In genomic region chr2:174263110-174263815, GRCm38 (mm10) we compare ENCODE assay signal across 20 mouse cellular contexts. TPM values are rescaled to one million over a fixed set of nuclear protein-coding genes. Genes with fewer than 3 reads are reported as not detected.
DNase-seq lines count a peak whose midpoint lies in the region; ATAC-seq lines count a peak whose summit lies in the region.
"Had no signal": no experiment of that assay in that cellular context is flagged by ENCODE, and none has a peak within 500 bp of the region (broad histone marks: within the 10 kb centered on the region; RNA-seq: fewer than 3 reads in every experiment).

No protein-coding gene starts in this region.

- H3K4me3 ChIP-seq in heart, embryonic 16.5 days (ENCODE audit: low read length), result no peak overlapping the region
- H3K4me3 ChIP-seq in lung, embryonic 16.5 days (ENCODE audit: low read length), result no peak overlapping the region
- no peak overlapping the region for H3K4me3 ChIP-seq in stomach, embryonic 15.5 days (replicated peaks)
- H3K4me3 ChIP-seq: layer of hippocampus, adult 2 months; left cerebral cortex, adult 2 months; limb, embryonic 12.5 days; liver, embryonic 15.5 days; neural tube, embryonic 13.5 days had no signal

- H3K27ac ChIP-seq in heart, embryonic 16.5 days (ENCODE audit: low read length), result no peak overlapping the region
- H3K27ac ChIP-seq in lung, embryonic 16.5 days (ENCODE audit: low read length), result no peak overlapping the region
- no peak overlapping the region for H3K27ac ChIP-seq in stomach, embryonic 15.5 days
- H3K27ac ChIP-seq: kidney, postnatal 0 days; layer of hippocampus, adult 2 months; left cerebral cortex, adult 2 months; limb, embryonic 12.5 days; liver, embryonic 15.5 days; neural tube, embryonic 13.5 days had no signal

- WGBS in heart, embryonic 16.5 days, result 63% methylated on average over 5 of the region's 5 CpGs
- 62% methylated on average over 5 of the region's 5 CpGs for WGBS in lung, embryonic 16.5 days
- WGBS in stomach, embryonic 15.5 days, result 57% methylated on average over 5 of the region's 5 CpGs

- no peaks in the 10 kb centered on the region for H3K4me1 ChIP-seq in heart, embryonic 16.5 days (ENCODE audit: control insufficient read depth, insufficient read depth, low read length)
- H3K4me1 ChIP-seq in lung, embryonic 16.5 days (replicated peaks; ENCODE audit: control insufficient read depth, insufficient read depth, low read length), result no peaks in the 10 kb centered on the region
- H3K4me1 ChIP-seq in stomach, embryonic 15.5 days, result no peaks in the 10 kb centered on the region
- H3K4me1 ChIP-seq: liver, embryonic 15.5 days; neural tube, embryonic 13.5 days had no signal

- peak; percentile 58 for ATAC-seq in heart, embryonic 16.5 days (replicated peaks; ENCODE audit: extremely low read depth, insufficient read depth, low FRiP score)
- peak; percentile 38; the same call in 1 of the 2 replicates for ATAC-seq in lung, embryonic 16.5 days (ENCODE audit: low read depth)
- peak; percentile 44; the same call in 1 of the 2 replicates for ATAC-seq in stomach, embryonic 15.5 days (ENCODE audit: insufficient read depth, low FRiP score, low read depth)
- no peak for ATAC-seq in monocyte, adult 5-6 weeks (replicated peaks; ENCODE audit: insufficient number of reproducible peaks, low FRiP score, low TSS enrichment, poor library complexity, severe bottlenecking)
- ATAC-seq: activated CD4-positive, CD25-positive, alpha-beta regulatory T cell, adult 4 months; hindbrain, embryonic 16.5 days; midbrain, embryonic 16.5 days had no signal

- H3K9me3 ChIP-seq in heart, embryonic 16.5 days (replicated peaks; ENCODE audit: control insufficient read depth, low read length), result no peaks in the 10 kb centered on the region
- no peaks in the 10 kb centered on the region for H3K9me3 ChIP-seq in lung, embryonic 16.5 days (ENCODE audit: control insufficient read depth, low read length)
- H3K9me3 ChIP-seq in stomach, embryonic 15.5 days, result no peaks in the 10 kb centered on the region
- H3K9me3 ChIP-seq: limb, embryonic 12.5 days; liver, embryonic 15.5 days; neural tube, embryonic 13.5 days had no signal

- peaks cover 3% of the 10 kb centered on the region; the same call in 1 of the 2 replicates for H3K36me3 ChIP-seq in heart, embryonic 16.5 days (ENCODE audit: control insufficient read depth, insufficient read depth)
- no peaks in the 10 kb centered on the region for H3K36me3 ChIP-seq in lung, embryonic 16.5 days (ENCODE audit: control insufficient read depth, insufficient read depth, low read length)
- H3K36me3 ChIP-seq in stomach, embryonic 15.5 days, result no peaks in the 10 kb centered on the region

- DNase-seq in heart, adult 18-20 months, result no peak
- DNase-seq in lung, postnatal 10 days, result no peak
- DNase-seq in NIH3T3 (ENCODE audit: low read depth), result peak; percentile 70
- DNase-seq in retina, embryonic 14.5 days (ENCODE audit: low spot score), result no peak
- DNase-seq: adrenal gland, postnatal 25 days; cerebellum, postnatal 25 days; retina, postnatal 1 day had no signal

- H3K4me2 ChIP-seq in heart, embryonic 16.5 days (ENCODE audit: low read depth, low read length), result no peak overlapping the region
- H3K4me2 ChIP-seq in lung, embryonic 16.5 days (ENCODE audit: low read depth, low read length), result no peak overlapping the region
- H3K4me2 ChIP-seq in stomach, embryonic 15.5 days, result no peak overlapping the region
- H3K4me2 ChIP-seq: limb, embryonic 12.5 days; liver, embryonic 15.5 days; neural tube, embryonic 13.5 days had no signal

- no peaks in the 10 kb centered on the region for H3K27me3 ChIP-seq in heart, embryonic 16.5 days (ENCODE audit: control insufficient read depth, insufficient read depth, low read length)
- H3K27me3 ChIP-seq in lung, embryonic 16.5 days (ENCODE audit: control insufficient read depth, insufficient read depth, low read depth, low read length), result no peaks in the 10 kb centered on the region
- no peaks in the 10 kb centered on the region for H3K27me3 ChIP-seq in stomach, embryonic 15.5 days (replicated peaks)
- H3K27me3 ChIP-seq: limb, embryonic 12.5 days; neural tube, embryonic 13.5 days had no signal

- H3K9ac ChIP-seq in heart, embryonic 16.5 days (ENCODE audit: low read length), result no peak overlapping the region
- no peak overlapping the region for H3K9ac ChIP-seq in lung, embryonic 16.5 days (ENCODE audit: low read length)
- H3K9ac ChIP-seq in stomach, embryonic 15.5 days, result no peak overlapping the region
- H3K9ac ChIP-seq: limb, embryonic 12.5 days; liver, embryonic 15.5 days; neural tube, embryonic 13.5 days had no signal

RNA-seq across cellular contexts. Expression of gene Gnas, which starts 20.9 kb away (rescaled TPM):
- 1,284 and 1,464 TPM in 2 replicates for polyA plus RNA-seq in heart, embryonic 16.5 days (2015; fragmentation: Nextera tagmentation; extraction: Ambion mirVana)
- 1,000 to 10,000 TPM; 1,194 to 1,253 TPM for total RNA-seq in heart, adult 18-20 months (2021)
- 1,083 and 1,573 TPM in 2 replicates for polyA plus RNA-seq in lung, embryonic 16.5 days (2015; fragmentation: Nextera tagmentation; extraction: Ambion mirVana)
- 1,615 and 1,630 TPM in 2 replicates for polyA plus RNA-seq in stomach, embryonic 15.5 days (2015; fragmentation: Nextera tagmentation; extraction: Ambion mirVana)
- 224 to 349 TPM (median 269 TPM) in 3 replicates for total RNA-seq in monocyte, adult 5-6 weeks (2017)
